Mouse (Mus musculus) T-cell, adult 66 days (primary cell): ENCODE data around the gene Olfr128. TPM values are rescaled to one million over a fixed set of nuclear protein-coding genes. Genes with fewer than 3 reads are reported as not detected.

Experiments
- total RNA-seq, 2 experiments: library from RNA; stranded (reverse); gene quantifications; 3 replicates in 1 of 2; 4 replicates in 1 of 2; pipeline ENCODE4 v1.2.4; 2023

The Olfr128 gene
- not detected for total RNA-seq

DNA sequence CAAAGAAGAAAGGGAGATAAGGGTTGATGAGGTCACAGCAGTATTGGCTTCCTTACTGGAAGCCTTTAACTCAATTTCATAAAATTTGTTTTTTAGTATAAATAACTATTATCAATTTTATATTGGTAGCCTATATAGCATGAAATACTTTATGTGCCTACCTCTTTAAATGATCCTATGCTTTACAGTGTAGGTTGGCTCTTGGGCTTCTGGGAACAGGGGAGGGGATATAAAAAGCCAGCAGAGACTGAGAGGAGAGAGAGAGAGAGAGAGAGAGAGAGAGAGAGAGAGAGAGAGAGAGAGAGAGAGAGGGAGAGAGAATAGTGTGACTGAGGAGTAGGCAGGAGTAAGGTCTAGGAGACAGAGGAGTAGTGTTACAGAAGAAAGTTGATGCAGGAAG, at the start of gene Olfr128:
Olfr128 (plus strand) TSS at position 301 of the 400 bp plus-strand sequence.

DNA sequence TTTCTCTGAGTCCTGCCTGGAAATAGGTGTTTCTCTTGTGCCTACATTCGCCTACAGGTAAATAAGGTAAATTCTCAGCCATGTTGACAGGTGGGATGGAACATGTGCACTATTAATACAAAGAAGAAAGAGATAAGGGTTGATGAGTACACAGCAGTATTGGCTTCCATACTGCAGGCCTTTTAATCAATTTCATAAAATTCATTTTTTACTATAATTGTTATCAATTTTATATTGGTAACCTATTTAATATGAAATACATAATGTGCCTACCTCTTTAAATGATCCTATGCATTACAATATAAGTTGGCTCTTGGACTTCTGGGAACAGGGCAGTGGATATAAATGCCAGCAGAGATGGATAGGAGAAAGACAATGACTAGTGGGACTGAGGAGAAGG, 20.2 kb upstream of the Olfr128 start, which contains the start of gene Olfr127:
Olfr127 (plus strand) TSS at position 301 of the 400 bp plus-strand sequence.

DNA sequence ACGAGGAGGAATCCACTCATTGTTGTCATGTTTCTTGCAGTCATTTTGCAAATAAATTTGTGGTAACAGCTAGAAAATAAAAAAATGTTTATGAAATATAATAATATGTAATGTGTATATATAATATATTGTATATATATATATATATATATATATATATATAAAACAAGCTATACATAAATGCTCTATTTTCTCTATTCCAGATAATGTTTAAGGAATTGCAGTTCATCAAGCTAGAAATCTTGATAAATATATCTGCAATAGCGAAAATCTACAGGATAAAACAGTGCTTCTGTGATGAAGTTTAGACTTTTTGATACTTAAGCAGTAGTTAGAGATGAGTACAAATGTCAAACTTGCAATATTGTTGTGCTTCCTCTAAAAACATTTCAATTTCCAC, 32.6 kb downstream of the Olfr128 start, which contains the start of gene Olfr761:
Olfr761 (minus strand) TSS at position 101 of the 400 bp plus-strand sequence.

Other genes with a start within 250 kb of the Olfr128 start
- gene Olfr119, start 224.0 kb upstream of the Olfr128 start, total RNA-seq: not detected
- not detected for gene Olfr120, start 198.7 kb upstream of the Olfr128 start, total RNA-seq
- not detected for gene Olfr121, start 171.7 kb upstream of the Olfr128 start, total RNA-seq
- gene Olfr122, start 151.9 kb upstream of the Olfr128 start, total RNA-seq: not detected
- not detected for gene Olfr123, start 127.0 kb upstream of the Olfr128 start, total RNA-seq
- gene Olfr124, start 120.7 kb upstream of the Olfr128 start, total RNA-seq: not detected
- gene Olfr125, start 87.6 kb upstream of the Olfr128 start, total RNA-seq: not detected
- not detected for gene Olfr126, start 73.1 kb upstream of the Olfr128 start, total RNA-seq
- not detected for gene Olfr127, start 20.1 kb upstream of the Olfr128 start, total RNA-seq
- not detected for gene Olfr761, start 32.5 kb downstream of the Olfr128 start, total RNA-seq
- gene Olfr129, start 139.5 kb downstream of the Olfr128 start, total RNA-seq: not detected
- not detected for gene Olfr130, start 143.4 kb downstream of the Olfr128 start, total RNA-seq
- gene Olfr131, start 168.1 kb downstream of the Olfr128 start, total RNA-seq: not detected
- not detected for gene Olfr132, start 214.0 kb downstream of the Olfr128 start, total RNA-seq
- not detected for gene Olfr133, start 224.7 kb downstream of the Olfr128 start, total RNA-seq